Mouse (Mus musculus) CD4-positive, CD25-positive, alpha-beta regulatory T cell, adult 4 months (primary cell): ENCODE measurements around the gene Bsdc1. TPM values are rescaled to one million over a fixed set of nuclear protein-coding genes. Genes with fewer than 3 reads are reported as not detected.
"Not testable (repeated sequence)": the region's sequence is repeated elsewhere in the genome, so short reads cannot be mapped to it uniquely, and the experiment has no call there.

Experiments
- ATAC-seq: one replicate; pipeline ENCODE4 v1.8.0; 2017
- polyA plus RNA-seq, 2 experiments: library from polyadenylated mRNA; unstranded; fragments of 100-300 nt; shearing (Covaris generic); gene quantifications; one replicate each; pipeline ENCODE4 v1.2.1; 2017

Gene Bsdc1
- polyA plus RNA-seq, 2 experiments from 2014 or later, result 30.8 to 37.9 TPM

GRCm38 (mm10) chr4:129513891-129514290, 52.5 kb downstream of the Bsdc1 start:
- no peak for ATAC-seq

- peak; percentile 78 for ATAC-seq
These were observed 53.0 kb downstream of the Bsdc1 start for GRCm38 (mm10) chr4:129514300-129514898.

- no peak for ATAC-seq
These were observed 55.5 kb downstream of the Bsdc1 start for GRCm38 (mm10) chr4:129516925-129517324.

GRCm38 (mm10) chr4:129518519-129518918, 57.1 kb downstream of the Bsdc1 start:
- no peak for ATAC-seq

GRCm38 (mm10) chr4:129525338-129525737, 64.0 kb downstream of the Bsdc1 start:
- ATAC-seq, result peak; percentile 87

GRCm38 (mm10) chr4:129525889-129526288, 64.5 kb downstream of the Bsdc1 start:
- no peak for ATAC-seq

GRCm38 (mm10) chr4:129528901-129529300, 67.5 kb downstream of the Bsdc1 start:
- ATAC-seq, result not testable (repeated sequence)

Other genes with a start within 250 kb of the Bsdc1 start
- under 1 TPM; 0.20 to 0.27 TPM for gene C77080, start 200.2 kb upstream of the Bsdc1 start, polyA plus RNA-seq
- gene Sync, start 174.0 kb upstream of the Bsdc1 start, polyA plus RNA-seq, result under 1 TPM in 1 of 2 experiments, not detected in 1; 0.46 TPM
- 100 to 1,000 TPM; 252 to 315 TPM for gene Rbbp4, start 126.2 kb upstream of the Bsdc1 start, polyA plus RNA-seq
- gene Zbtb8os, start 125.9 kb upstream of the Bsdc1 start, polyA plus RNA-seq, result 10 to 100 TPM; 79.6 to 86.0 TPM
- 1 to 10 TPM; 9.6 to 9.8 TPM for gene Zbtb8a, start 83.5 kb upstream of the Bsdc1 start, polyA plus RNA-seq
- gene Zbtb8b, start 20.7 kb upstream of the Bsdc1 start, polyA plus RNA-seq, result not detected
- gene Tssk3, start 29.4 kb downstream of the Bsdc1 start, polyA plus RNA-seq, result not detected
- gene Fam229a, start 29.6 kb downstream of the Bsdc1 start, polyA plus RNA-seq, result not detected
- gene Marcksl1, start 52.0 kb downstream of the Bsdc1 start, polyA plus RNA-seq, result 1 to 10 TPM; 2.3 to 2.6 TPM
- gene Hdac1, start 81.1 kb downstream of the Bsdc1 start, polyA plus RNA-seq, result 100 to 1,000 TPM; 270 to 328 TPM
- 1,000 to 10,000 TPM; 1,549 to 2,173 TPM for gene Lck, start 112.1 kb downstream of the Bsdc1 start, polyA plus RNA-seq
- under 1 TPM in 1 of 2 experiments, not detected in 1; 0.86 TPM for gene Fam167b, start 117.0 kb downstream of the Bsdc1 start, polyA plus RNA-seq
- gene Eif3i, start 139.1 kb downstream of the Bsdc1 start, polyA plus RNA-seq, result 100 to 1,000 TPM; 337 to 353 TPM
- 100 to 1,000 TPM; 254 to 306 TPM for gene Tmem234, start 139.1 kb downstream of the Bsdc1 start, polyA plus RNA-seq
- gene Dcdc2b, start 152.7 kb downstream of the Bsdc1 start, polyA plus RNA-seq, result 1 to 10 TPM; 3.9 to 7.0 TPM
- gene Iqcc, start 157.5 kb downstream of the Bsdc1 start, polyA plus RNA-seq, result 10 to 100 TPM; 48.4 to 68.7 TPM
- gene Ccdc28b, start 162.4 kb downstream of the Bsdc1 start, polyA plus RNA-seq, result 10 to 100 TPM; 28.6 to 39.5 TPM
- gene Txlna, start 179.5 kb downstream of the Bsdc1 start, polyA plus RNA-seq, result 10 to 100 TPM; 19.8 to 29.3 TPM
- gene Kpna6, start 211.2 kb downstream of the Bsdc1 start, polyA plus RNA-seq, result 10 to 100 TPM; 11.8 to 12.0 TPM
- 10 to 100 TPM in 1 of 2 experiments, 1 to 10 TPM in 1; 8.1 to 16.8 TPM for gene Tmem39b, start 235.3 kb downstream of the Bsdc1 start, polyA plus RNA-seq